Mouse (Mus musculus): ENCODE measurements around the gene Aplp1. TPM values are rescaled to one million over a fixed set of nuclear protein-coding genes. Genes with fewer than 3 reads are reported as not detected.
A peak's percentile ranks its signal among the peaks of the same experiment; 100 is the strongest.
"Not testable (repeated sequence)": the region's sequence is repeated elsewhere in the genome, so short reads cannot be mapped to it uniquely, and the experiment has no call there.

Aplp1 gene
- total and polyA plus RNA-seq, 3 experiments = 3.2 to 3.6 (median 3.5) TPM

GRCm38 (mm10) chr7:30484250-30484649, 38.9 kb upstream of the Aplp1 start:
- H3K4me3 ChIP-seq = no peak overlapping the region
- 14% methylated on average over 8 of the region's 8 CpGs for WGBS

GRCm38 (mm10) chr7:30477415-30478381, 32.4 kb upstream of the Aplp1 start:
- H3K4me1 ChIP-seq (ENCODE audit: control insufficient read depth, insufficient read depth, low read length) = no peaks in the 10 kb centered on the region
- H3K36me3 ChIP-seq (ENCODE audit: control insufficient read depth, insufficient read depth, low read length) = no peaks in the 10 kb centered on the region
- no peaks in the 10 kb centered on the region for H3K79me2 ChIP-seq (replicated peaks; ENCODE audit: control insufficient read depth, insufficient read depth, low read length)
- no peak overlapping the region for H3K27ac ChIP-seq
- 13% methylated on average over 26 of the region's 32 CpGs for WGBS
- intact Hi-C loops (cut with DNase I) = no loop called here
- no peak overlapping the region for H3K9ac ChIP-seq (ENCODE audit: low read depth, low read length)
- no peak for DNase-seq
- 0 out of 2 replicates have a peak, but pooled peaks cover 4% of the 10 kb centered on the region for H3K27me3 ChIP-seq (ENCODE audit: control insufficient read depth, insufficient read depth, low read length)
- TF ChIP-seq EP300 (IDR thresholded peaks at IDR 0.05; ENCODE audit: insufficient read depth, low read depth, low read length) (no peak), CTCF (IDR thresholded peaks at IDR 0.05) (no peak), POLR2A (IDR thresholded peaks at IDR 0.05; ENCODE audit: insufficient read depth, low read depth, low read length) (no peak)
- no peak overlapping the region for H3K4me3 ChIP-seq

More at GRCm38 (mm10) chr7:30484250-30484649, 38.9 kb upstream of the Aplp1 start:
- DNase-seq = no peak
- no peaks in the 10 kb centered on the region for H3K36me3 ChIP-seq (ENCODE audit: control insufficient read depth, insufficient read depth, low read length)
- no peak overlapping the region for H3K27ac ChIP-seq
- TF ChIP-seq POLR2A (IDR thresholded peaks at IDR 0.05; ENCODE audit: insufficient read depth, low read depth, low read length) = no peak
- TF ChIP-seq CTCF (IDR thresholded peaks at IDR 0.05) = no peak
- no peak for TF ChIP-seq EP300 (IDR thresholded peaks at IDR 0.05; ENCODE audit: insufficient read depth, low read depth, low read length)
- no peak overlapping the region for H3K9ac ChIP-seq (ENCODE audit: low read depth, low read length)
- intact Hi-C loops (cut with DNase I) = no loop called here
- H3K27me3 ChIP-seq (ENCODE audit: control insufficient read depth, insufficient read depth, low read length) = 0 out of 2 replicates have a peak, but pooled peaks cover 4% of the 10 kb centered on the region
- no peaks in the 10 kb centered on the region for H3K79me2 ChIP-seq (replicated peaks; ENCODE audit: control insufficient read depth, insufficient read depth, low read length)
- H3K4me1 ChIP-seq (ENCODE audit: control insufficient read depth, insufficient read depth, low read length) = no peaks in the 10 kb centered on the region

GRCm38 (mm10) chr7:30476136-30476535, 30.8 kb upstream of the Aplp1 start:
- H3K36me3 ChIP-seq (ENCODE audit: control insufficient read depth, insufficient read depth, low read length); intact Hi-C loops (cut with DNase I); H3K27me3 ChIP-seq (ENCODE audit: control insufficient read depth, insufficient read depth, low read length); H3K4me3 ChIP-seq; H3K4me1 ChIP-seq (ENCODE audit: control insufficient read depth, insufficient read depth, low read length); H3K79me2 ChIP-seq (replicated peaks; ENCODE audit: control insufficient read depth, insufficient read depth, low read length); DNase-seq; H3K27ac ChIP-seq; H3K9ac ChIP-seq (ENCODE audit: low read depth, low read length): not testable (repeated sequence)
- WGBS = 86% methylated on average over 7 of the region's 7 CpGs

- TF ChIP-seq EP300 (IDR thresholded peaks at IDR 0.05; ENCODE audit: insufficient read depth, low read depth, low read length) (no peak), POLR2A (IDR thresholded peaks at IDR 0.05; ENCODE audit: insufficient read depth, low read depth, low read length) (no peak), CTCF (IDR thresholded peaks at IDR 0.05) (no peak)
- no peaks in the 10 kb centered on the region for H3K79me2 ChIP-seq (replicated peaks; ENCODE audit: control insufficient read depth, insufficient read depth, low read length)
- H3K27me3 ChIP-seq (ENCODE audit: control insufficient read depth, insufficient read depth, low read length) = 0 out of 2 replicates have a peak, but pooled peaks cover 1% of the 10 kb centered on the region
- no peak for DNase-seq
- no peak overlapping the region for H3K9ac ChIP-seq (ENCODE audit: low read depth, low read length)
- intact Hi-C loops (cut with DNase I) = no loop called here
- 56% methylated on average over 4 of the region's 4 CpGs for WGBS
- H3K36me3 ChIP-seq (ENCODE audit: control insufficient read depth, insufficient read depth, low read length) = no peaks in the 10 kb centered on the region
- H3K4me3 ChIP-seq = no peak overlapping the region
- H3K4me1 ChIP-seq (ENCODE audit: control insufficient read depth, insufficient read depth, low read length) = no peaks in the 10 kb centered on the region
- no peak overlapping the region for H3K27ac ChIP-seq
Measured at GRCm38 (mm10) chr7:30474999-30475398, 29.7 kb upstream of the Aplp1 start.

GRCm38 (mm10) chr7:30472411-30472810, 27.1 kb upstream of the Aplp1 start:
- no peaks in the 10 kb centered on the region for H3K27me3 ChIP-seq (ENCODE audit: control insufficient read depth, insufficient read depth, low read length)
- intact Hi-C loops (cut with DNase I) = loop anchor here (2.0 kb wide), 1 partner anchor 100 kb away; no protein-coding TSS in a partner anchor
- no peaks in the 10 kb centered on the region for H3K4me1 ChIP-seq (ENCODE audit: control insufficient read depth, insufficient read depth, low read length)
- no peak overlapping the region for H3K9ac ChIP-seq (ENCODE audit: low read depth, low read length)
- no peaks in the 10 kb centered on the region for H3K36me3 ChIP-seq (ENCODE audit: control insufficient read depth, insufficient read depth, low read length)
- WGBS = 48% methylated on average over 5 of the region's 5 CpGs
- no peak overlapping the region for H3K4me3 ChIP-seq
- DNase-seq = no peak
- no peak overlapping the region for H3K27ac ChIP-seq
- no peak for TF ChIP-seq POLR2A (IDR thresholded peaks at IDR 0.05; ENCODE audit: insufficient read depth, low read depth, low read length)
- peak; percentile 63 for TF ChIP-seq CTCF (IDR thresholded peaks at IDR 0.05)
- TF ChIP-seq EP300 (IDR thresholded peaks at IDR 0.05; ENCODE audit: insufficient read depth, low read depth, low read length) = no peak
- H3K79me2 ChIP-seq (replicated peaks; ENCODE audit: control insufficient read depth, insufficient read depth, low read length) = no peaks in the 10 kb centered on the region

GRCm38 (mm10) chr7:30464816-30465300, 19.5 kb upstream of the Aplp1 start:
- no peak overlapping the region for H3K9ac ChIP-seq (ENCODE audit: low read depth, low read length)
- no peaks in the 10 kb centered on the region for H3K36me3 ChIP-seq (ENCODE audit: control insufficient read depth, insufficient read depth, low read length)
- no peak for TF ChIP-seq EP300 (IDR thresholded peaks at IDR 0.05; ENCODE audit: insufficient read depth, low read depth, low read length)
- H3K27ac ChIP-seq = no peak overlapping the region
- no peaks in the 10 kb centered on the region for H3K79me2 ChIP-seq (replicated peaks; ENCODE audit: control insufficient read depth, insufficient read depth, low read length)
- WGBS = 11% methylated on average over 6 of the region's 6 CpGs
- no peak for DNase-seq
- intact Hi-C loops (cut with DNase I) = no loop called here
- no peak overlapping the region for H3K4me3 ChIP-seq
- H3K27me3 ChIP-seq (ENCODE audit: control insufficient read depth, insufficient read depth, low read length) = peaks cover 13% of the 10 kb centered on the region
- no peaks in the 10 kb centered on the region for H3K4me1 ChIP-seq (ENCODE audit: control insufficient read depth, insufficient read depth, low read length)

Measured in heart, adult 2 months (tissue).